Mouse (Mus musculus) regulatory T cell (primary cell): ENCODE measurements around the gene Gnaz.

Experiments
- in situ Hi-C: fragments of 300-600 bp; cut with MboI, MseI; formaldehyde crosslinking; loops from one replicate; pipeline ENCODE4 v1.15.1; 2025; ENCODE audit warnings: high pct_unique_total_duplicates

Gene Gnaz

GRCm38 (mm10) chr10:74966850-74967451, at the start of gene Gnaz:
TSS of gene Gnaz (plus strand) at chr10:74967177.
- in situ Hi-C loops, result no loop called here

GRCm38 (mm10) chr10:74919277-74919676, 47.7 kb upstream of the Gnaz start:
- in situ Hi-C loops, result no loop called here

GRCm38 (mm10) chr10:74920853-74921567, 46.0 kb upstream of the Gnaz start:
- in situ Hi-C loops, result no loop called here

- in situ Hi-C loops, result no loop called here
Observed at GRCm38 (mm10) chr10:74921614-74922013, 45.4 kb upstream of the Gnaz start.

- in situ Hi-C loops, result no loop called here
Observed at GRCm38 (mm10) chr10:74922763-74923162, 44.2 kb upstream of the Gnaz start.

GRCm38 (mm10) chr10:74924274-74924673, 42.7 kb upstream of the Gnaz start:
- in situ Hi-C loops, result no loop called here

- in situ Hi-C loops, result no loop called here
Observed at GRCm38 (mm10) chr10:74925324-74925723, 41.7 kb upstream of the Gnaz start.

GRCm38 (mm10) chr10:74928276-74928675, 38.7 kb upstream of the Gnaz start:
- in situ Hi-C loops, result no loop called here

GRCm38 (mm10) chr10:74929578-74929977, 37.4 kb upstream of the Gnaz start:
- in situ Hi-C loops, result no loop called here

GRCm38 (mm10) chr10:74930541-74930940, 36.4 kb upstream of the Gnaz start:
- in situ Hi-C loops, result no loop called here

- in situ Hi-C loops, result no loop called here
Observed at GRCm38 (mm10) chr10:74931631-74932030, 35.3 kb upstream of the Gnaz start.

GRCm38 (mm10) chr10:74932487-74932886, 34.5 kb upstream of the Gnaz start:
- in situ Hi-C loops, result no loop called here

- in situ Hi-C loops, result no loop called here
Observed at GRCm38 (mm10) chr10:74933548-74934190, 33.3 kb upstream of the Gnaz start.

GRCm38 (mm10) chr10:74934521-74934920, 32.5 kb upstream of the Gnaz start:
- in situ Hi-C loops, result no loop called here

GRCm38 (mm10) chr10:74935016-74935415, 32.0 kb upstream of the Gnaz start:
- in situ Hi-C loops, result loop anchor here (5.0 kb wide), 1 partner anchor 217 kb away; no protein-coding TSS in a partner anchor

GRCm38 (mm10) chr10:74937003-74937790, 29.8 kb upstream of the Gnaz start:
- in situ Hi-C loops, result loop anchor here (5.0 kb wide), 1 partner anchor 215 kb away; no protein-coding TSS in a partner anchor

- in situ Hi-C loops, result loop anchor here (5.0 kb wide), 1 partner anchor 214 kb away; no protein-coding TSS in a partner anchor
Observed at GRCm38 (mm10) chr10:74938410-74938809, 28.6 kb upstream of the Gnaz start.

GRCm38 (mm10) chr10:74939300-74939699, 27.7 kb upstream of the Gnaz start:
- in situ Hi-C loops, result loop anchor here (5.0 kb wide), 1 partner anchor 213 kb away; no protein-coding TSS in a partner anchor

GRCm38 (mm10) chr10:74940795-74941194, 26.2 kb upstream of the Gnaz start:
- in situ Hi-C loops, result loop anchor here (5.0 kb wide), 1 partner anchor 67 kb away; no protein-coding TSS in a partner anchor

GRCm38 (mm10) chr10:74952830-74953443, 14.0 kb upstream of the Gnaz start:
- in situ Hi-C loops, result no loop called here

- in situ Hi-C loops, result no loop called here
Observed at GRCm38 (mm10) chr10:74964380-74964779, 2.6 kb upstream of the Gnaz start.
